Mouse (Mus musculus): ENCODE data around the gene Krt14.

Krt14 gene

GRCm38 (mm10) chr11:100181725-100182124 lies 25.6 kb downstream of the Krt14 start:
- POLR2A ChIA-PET: interaction anchor here in 1 of 4 experiments (0.6 to 1.0 kb wide), 2 partner anchors 40 to 94 kb away, joined by 3 read pairs; no protein-coding TSS in a partner anchor

DNA sequence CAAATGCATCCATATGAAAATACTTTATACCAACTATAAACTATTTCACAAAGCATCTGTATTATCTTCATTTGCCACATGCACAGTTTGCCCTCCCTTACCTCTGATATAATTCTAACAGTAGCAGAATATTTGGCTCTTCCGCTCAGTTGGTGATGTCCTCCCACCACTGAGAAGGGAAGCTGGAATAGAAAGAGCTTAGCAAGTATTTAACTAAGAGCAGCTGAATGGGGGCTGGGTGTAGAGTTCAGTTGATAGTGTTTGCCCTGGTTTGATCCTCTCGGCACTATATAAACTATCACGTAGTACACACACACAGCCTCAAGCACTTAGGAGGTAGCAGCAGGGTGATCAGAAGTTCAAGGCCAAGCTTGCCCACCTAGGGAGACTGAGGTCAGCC lies 28.1 kb downstream of the Krt14 start:
- ChIA-PET CTCF (interaction anchor here in 2 of 4 experiments (1.2 to 2.7 kb wide), 4 partner anchors 10 to 119 kb away, joined by 3 to 8 read pairs (median 4); no protein-coding TSS in a partner anchor), POLR2A (no interaction called here)

More at GRCm38 (mm10) chr11:100181725-100182124, 25.6 kb downstream of the Krt14 start:
- CTCF ChIA-PET: interaction anchor here in 2 of 4 experiments (1.3 to 2.2 kb wide), 2 partner anchors 13 to 116 kb away, joined by 4 to 5 read pairs; no protein-coding TSS in a partner anchor

DNA sequence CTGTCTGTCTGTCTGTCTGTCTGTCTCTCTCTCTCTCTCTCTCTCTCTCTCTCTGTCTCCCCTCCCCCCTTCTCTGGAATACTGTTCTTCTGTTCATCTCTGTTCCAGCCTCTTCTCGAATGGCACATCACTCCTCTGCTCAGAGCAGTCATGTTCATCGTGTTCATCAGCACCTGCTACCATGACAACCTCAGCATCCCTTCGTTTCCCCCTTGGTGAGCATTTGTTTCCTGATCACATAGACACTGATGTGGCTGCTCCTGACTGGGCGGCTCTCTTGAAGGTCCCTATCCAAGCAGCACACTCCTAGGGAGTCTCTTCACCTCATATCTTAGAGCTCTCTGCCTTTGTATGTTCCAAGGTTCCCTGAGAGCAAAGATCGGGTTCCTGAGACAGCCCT lies 29.0 kb downstream of the Krt14 start:
- POLR2A ChIA-PET: no interaction called here
- CTCF ChIA-PET: interaction anchor here in 1 of 4 experiments (2.7 kb wide), 1 partner anchor 104 kb away, joined by 8 read pairs; no protein-coding TSS in a partner anchor

DNA sequence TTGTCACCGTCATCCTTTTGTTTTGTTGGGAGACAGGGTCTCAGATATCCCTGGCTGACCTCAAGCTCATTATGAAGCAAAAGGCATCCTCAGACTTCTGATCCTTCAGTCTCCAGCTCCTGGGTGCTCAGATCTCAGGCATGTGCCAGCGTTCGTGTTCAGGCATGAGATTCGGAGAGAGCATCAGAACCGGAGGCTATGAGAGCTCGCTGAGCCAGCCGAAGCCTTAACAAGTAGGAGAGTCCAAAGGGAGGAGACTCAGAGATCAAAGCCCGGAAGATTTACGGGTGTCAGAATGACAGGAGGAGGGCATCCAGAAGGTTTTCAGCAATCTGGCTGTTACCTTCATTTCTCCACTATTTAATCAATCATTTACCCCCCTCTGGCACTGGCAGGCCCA lies 30.6 kb downstream of the Krt14 start:
- CTCF ChIA-PET: interaction anchor here in 1 of 4 experiments (0.8 kb wide), 1 partner anchor 106 kb away, joined by 4 read pairs; no protein-coding TSS in a partner anchor
- POLR2A ChIA-PET: no interaction called here

GRCm38 (mm10) chr11:100168765-100169762 lies 38.3 kb downstream of the Krt14 start:
- ChIA-PET POLR2A (interaction anchor here (0.6 to 1.9 kb wide), 13 partner anchors 24 to 151 kb away, joined by 3 to 13 read pairs (median 3); no protein-coding TSS in a partner anchor), CTCF (interaction anchor here (0.5 to 7.2 kb wide), 90 partner anchors 9 to 1370 kb away, joined by 3 to 125 read pairs (median 4); partner anchors contain the start of genes Krt14 (in 1 of the 4), Krt19 (in 1 of the 4), Krt32 (in 1 of the 4) and Krt33b (in 1 of the 4))

DNA sequence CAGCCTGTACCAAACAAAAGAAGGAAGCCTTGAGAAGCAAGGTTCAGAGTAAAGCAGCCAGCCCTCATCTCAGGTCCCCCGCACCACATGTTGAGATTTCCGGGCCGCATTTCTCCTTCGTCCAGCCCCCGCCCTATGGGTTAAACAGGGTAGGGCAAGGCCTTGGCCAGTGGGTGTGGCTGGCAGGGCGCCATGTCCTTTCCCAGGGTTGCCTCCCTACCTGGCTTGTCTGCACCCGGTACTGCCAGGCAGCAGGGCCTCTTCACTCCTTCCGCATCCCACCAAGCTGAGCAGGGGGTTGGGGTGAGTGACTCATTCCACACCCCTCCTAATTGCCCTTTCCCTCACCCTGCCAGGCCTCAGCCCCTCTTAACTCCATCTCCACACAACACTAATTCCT lies 39.3 kb downstream of the Krt14 start:
- POLR2A ChIA-PET: interaction anchor here in 2 of 4 experiments (1.1 to 1.8 kb wide), 4 partner anchors 17 to 130 kb away, joined by 3 read pairs; no protein-coding TSS in a partner anchor
- CTCF ChIA-PET: interaction anchor here (0.5 to 7.2 kb wide), 19 partner anchors 8 to 715 kb away, joined by 3 to 125 read pairs (median 9); no protein-coding TSS in a partner anchor

GRCm38 (mm10) chr11:100164392-100164791 lies 43.0 kb downstream of the Krt14 start:
- CTCF ChIA-PET: interaction anchor here in 3 of 4 experiments (0.5 to 2.3 kb wide), 10 partner anchors 35 to 779 kb away, joined by 3 to 10 read pairs (median 3); no protein-coding TSS in a partner anchor

DNA sequence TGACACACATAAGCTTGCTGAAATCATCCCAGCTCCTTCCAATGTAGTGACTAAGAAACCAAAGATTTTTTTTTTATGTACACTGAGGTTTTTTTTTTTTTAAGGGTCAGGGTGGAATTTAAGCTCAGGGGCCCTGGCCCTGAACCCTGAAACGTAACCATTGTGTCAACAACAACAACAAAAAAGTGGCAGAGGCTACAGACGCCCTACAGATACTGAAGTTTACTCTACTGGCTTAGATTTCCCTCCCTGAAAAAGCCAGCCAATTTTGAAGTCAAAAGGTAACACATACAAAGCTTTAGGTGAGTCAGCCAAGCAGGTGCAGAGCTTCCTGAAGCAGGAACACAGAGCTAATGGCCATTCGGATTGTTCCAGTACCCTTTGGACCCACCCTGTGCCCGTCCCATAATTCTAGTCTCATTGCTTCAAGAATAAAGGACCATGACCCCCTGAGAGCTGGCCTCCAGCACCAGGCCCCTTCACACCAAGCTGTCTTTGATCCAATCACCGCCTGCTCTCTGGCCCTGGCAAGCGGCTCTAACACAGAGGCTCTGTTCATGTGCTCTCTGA lies 49.4 kb downstream of the Krt14 start:
- CTCF ChIA-PET: interaction anchor here in 3 of 4 experiments (0.6 to 1.5 kb wide), 6 partner anchors 10 to 140 kb away, joined by 3 to 7 read pairs (median 4); no protein-coding TSS in a partner anchor
- POLR2A ChIA-PET: interaction anchor here in 1 of 4 experiments (0.6 to 1.6 kb wide), 3 partner anchors 13 to 18 kb away, joined by 3 to 6 read pairs (median 3); no protein-coding TSS in a partner anchor

More at GRCm38 (mm10) chr11:100164392-100164791, 43.0 kb downstream of the Krt14 start:
- POLR2A ChIA-PET: interaction anchor here in 3 of 4 experiments (0.6 to 1.5 kb wide), 6 partner anchors 27 to 801 kb away, joined by 3 to 4 read pairs (median 4); partner anchors contain the start of gene Eif1 (in 1 of the 3)

DNA sequence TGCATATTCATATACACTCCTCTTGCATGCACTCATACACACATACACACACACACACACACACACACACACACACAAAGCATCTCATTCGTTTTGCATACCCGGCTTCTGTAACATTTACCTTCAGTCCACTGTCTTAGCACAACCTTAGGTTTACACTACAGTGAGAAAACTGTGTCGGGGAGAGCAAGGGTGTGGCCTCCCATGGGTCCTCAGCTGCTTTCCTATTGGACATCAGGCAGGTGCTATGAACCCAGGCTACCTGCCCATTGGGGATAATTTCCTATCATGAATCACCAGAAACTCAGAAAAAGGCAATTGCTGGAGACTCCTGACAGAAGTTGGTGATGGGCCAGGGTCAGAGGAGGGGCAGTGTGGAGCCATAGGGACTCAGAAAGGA lies 50.0 kb downstream of the Krt14 start:
- ChIA-PET POLR2A (interaction anchor here in 1 of 4 experiments (0.8 to 1.6 kb wide), 2 partner anchors 12 to 17 kb away, joined by 3 to 6 read pairs; no protein-coding TSS in a partner anchor), CTCF (interaction anchor here in 3 of 4 experiments (0.9 to 1.5 kb wide), 5 partner anchors 12 to 141 kb away, joined by 3 to 7 read pairs (median 5); no protein-coding TSS in a partner anchor)

DNA sequence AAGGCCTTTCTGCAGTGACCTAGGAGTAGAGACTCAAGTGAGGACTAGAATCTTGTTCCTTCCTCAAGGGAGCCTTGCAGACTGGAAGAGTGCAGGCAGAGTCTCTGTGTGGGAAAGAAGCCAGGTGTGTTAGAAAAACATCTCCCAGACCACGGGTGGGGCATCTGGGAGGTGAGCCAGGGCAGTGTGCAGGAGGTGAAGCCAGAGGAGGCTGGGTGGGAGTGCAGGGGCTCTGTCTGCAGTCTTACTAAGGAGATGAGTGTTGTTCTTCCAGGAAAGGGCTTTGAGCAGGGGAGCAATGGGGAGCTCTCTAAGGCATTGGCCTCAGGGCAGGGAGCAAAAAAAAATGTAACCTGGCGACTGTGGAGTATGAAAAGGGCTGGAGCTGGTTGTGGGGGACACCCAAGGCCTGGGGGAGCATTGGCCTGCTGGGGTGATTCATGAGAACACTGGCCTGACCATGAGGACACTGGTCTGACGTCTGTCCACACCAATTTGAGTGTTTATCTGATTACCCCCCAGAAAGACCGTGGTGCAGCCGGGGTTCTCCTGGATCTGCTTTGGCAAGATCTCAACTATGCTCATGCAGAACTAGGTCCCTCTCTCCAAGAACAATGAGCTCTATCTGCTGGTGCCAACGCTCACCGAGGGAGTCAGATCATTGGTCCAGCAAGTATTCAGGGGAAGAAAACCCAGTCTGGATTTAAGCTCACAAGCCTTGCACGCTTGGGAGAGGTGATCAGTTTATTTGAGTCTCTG lies 51.7 kb downstream of the Krt14 start:
- CTCF ChIA-PET: interaction anchor here (0.5 to 1.9 kb wide), 4 partner anchors 11 to 131 kb away, joined by 3 to 6 read pairs (median 4); no protein-coding TSS in a partner anchor
- POLR2A ChIA-PET: interaction anchor here in 3 of 4 experiments (0.6 kb wide), 3 partner anchors 123 to 549 kb away, joined by 3 to 8 read pairs (median 3); no protein-coding TSS in a partner anchor

Data from embryonic stem cell, embryonic (primary cell).